Mouse (Mus musculus): ENCODE measurements at regions not wholly inside any gene's neighbourhood (a gene's known extent, or its start where the extent isn't known, plus 50 kb on each side); places are given as distances from the start of the nearest gene placed in this dataset.
A peak's percentile ranks its signal among the peaks of the same experiment; 100 is the strongest.

GRCm38 (mm10) chr5:125925856-125926497 is 394.4 kb downstream of the Tmem132b start:
- WGBS, result 68% methylated on average over 7 of the region's 7 CpGs
- no peak for DNase-seq
- Histone ChIP-seq H3K4me1 (ENCODE audit: control insufficient read depth, insufficient read depth, low read length) (no peaks in the 10 kb centered on the region), H3K4me3 (replicated peaks; ENCODE audit: extremely low read depth, low read depth, low read length) (no peak overlapping the region)
- no peak for TF ChIP-seq POLR2A (IDR thresholded peaks at IDR 0.05; ENCODE audit: borderline replicate concordance, extremely low read depth, low read depth, low read length)
- no peak for TF ChIP-seq CTCF (IDR thresholded peaks at IDR 0.05; ENCODE audit: insufficient read depth, low read length)

- WGBS, result 79% methylated on average over 4 of the region's 4 CpGs
- no peak for DNase-seq
- no peak overlapping the region for H3K4me3 ChIP-seq (replicated peaks; ENCODE audit: extremely low read depth, low read depth, low read length)
- TF ChIP-seq CTCF (IDR thresholded peaks at IDR 0.05; ENCODE audit: insufficient read depth, low read length) (no peak), POLR2A (IDR thresholded peaks at IDR 0.05; ENCODE audit: borderline replicate concordance, extremely low read depth, low read depth, low read length) (no peak)
- no peaks in the 10 kb centered on the region for H3K4me1 ChIP-seq (ENCODE audit: control insufficient read depth, insufficient read depth, low read length)
Measured at GRCm38 (mm10) chr5:125931502-125931901, 399.9 kb downstream of the Tmem132b start.

GRCm38 (mm10) chr5:125939416-125939815 is 407.8 kb downstream of the Tmem132b start:
- DNase-seq, result no peak
- 80% methylated on average over 3 of the region's 3 CpGs for WGBS
- H3K4me1 ChIP-seq (ENCODE audit: control insufficient read depth, insufficient read depth, low read length), result no peaks in the 10 kb centered on the region
- TF ChIP-seq CTCF (IDR thresholded peaks at IDR 0.05; ENCODE audit: insufficient read depth, low read length) (no peak), POLR2A (IDR thresholded peaks at IDR 0.05; ENCODE audit: borderline replicate concordance, extremely low read depth, low read depth, low read length) (no peak)
- H3K4me3 ChIP-seq (replicated peaks; ENCODE audit: extremely low read depth, low read depth, low read length), result no peak overlapping the region

- no peak overlapping the region for H3K4me3 ChIP-seq (replicated peaks; ENCODE audit: extremely low read depth, low read depth, low read length)
- no peak for TF ChIP-seq POLR2A (IDR thresholded peaks at IDR 0.05; ENCODE audit: borderline replicate concordance, extremely low read depth, low read depth, low read length)
- TF ChIP-seq CTCF (IDR thresholded peaks at IDR 0.05; ENCODE audit: insufficient read depth, low read length), result no peak
- no peaks in the 10 kb centered on the region for H3K4me1 ChIP-seq (ENCODE audit: control insufficient read depth, insufficient read depth, low read length)
- WGBS, result 81% methylated on average over 4 of the region's 4 CpGs
- DNase-seq, result no peak
Measured at GRCm38 (mm10) chr5:125946729-125947128, 415.2 kb downstream of the Tmem132b start.

GRCm38 (mm10) chr5:125951641-125952040 is 420.1 kb downstream of the Tmem132b start:
- 74% methylated on average over 6 of the region's 6 CpGs for WGBS
- DNase-seq, result no peak
- H3K4me3 ChIP-seq (replicated peaks; ENCODE audit: extremely low read depth, low read depth, low read length), result no peak overlapping the region
- no peaks in the 10 kb centered on the region for H3K4me1 ChIP-seq (ENCODE audit: control insufficient read depth, insufficient read depth, low read length)
- TF ChIP-seq POLR2A (IDR thresholded peaks at IDR 0.05; ENCODE audit: borderline replicate concordance, extremely low read depth, low read depth, low read length) (no peak), CTCF (IDR thresholded peaks at IDR 0.05; ENCODE audit: insufficient read depth, low read length) (no peak)

- Histone ChIP-seq H3K4me1 (ENCODE audit: control insufficient read depth, insufficient read depth, low read length) (no peaks in the 10 kb centered on the region), H3K4me3 (replicated peaks; ENCODE audit: extremely low read depth, low read depth, low read length) (no peak overlapping the region)
- 67% methylated on average over 8 of the region's 8 CpGs for WGBS
- peak; percentile 2 for DNase-seq
- peak; percentile 23; the same call in 1 of the 2 replicates for TF ChIP-seq CTCF (IDR thresholded peaks at IDR 0.05; ENCODE audit: insufficient read depth, low read length)
- no peak for TF ChIP-seq POLR2A (IDR thresholded peaks at IDR 0.05; ENCODE audit: borderline replicate concordance, extremely low read depth, low read depth, low read length)
Measured at GRCm38 (mm10) chr5:125964039-125964438, 432.5 kb downstream of the Tmem132b start.

GRCm38 (mm10) chr5:125968151-125968550 is 436.6 kb downstream of the Tmem132b start:
- Histone ChIP-seq H3K4me1 (ENCODE audit: control insufficient read depth, insufficient read depth, low read length) (no peaks in the 10 kb centered on the region), H3K4me3 (replicated peaks; ENCODE audit: extremely low read depth, low read depth, low read length) (no peak overlapping the region)
- no peak for DNase-seq
- WGBS, result 57% methylated on average over 4 of the region's 4 CpGs
- TF ChIP-seq POLR2A (IDR thresholded peaks at IDR 0.05; ENCODE audit: borderline replicate concordance, extremely low read depth, low read depth, low read length) (no peak), CTCF (IDR thresholded peaks at IDR 0.05; ENCODE audit: insufficient read depth, low read length) (no peak)

GRCm38 (mm10) chr5:125974035-125974434 is 442.5 kb downstream of the Tmem132b start:
- Histone ChIP-seq H3K4me3 (replicated peaks; ENCODE audit: extremely low read depth, low read depth, low read length) (no peak overlapping the region), H3K4me1 (ENCODE audit: control insufficient read depth, insufficient read depth, low read length) (no peaks in the 10 kb centered on the region)
- 64% methylated on average over 1 of the region's 1 CpGs for WGBS
- no peak for DNase-seq
- TF ChIP-seq POLR2A (IDR thresholded peaks at IDR 0.05; ENCODE audit: borderline replicate concordance, extremely low read depth, low read depth, low read length), result no peak
- no peak for TF ChIP-seq CTCF (IDR thresholded peaks at IDR 0.05; ENCODE audit: insufficient read depth, low read length)

- TF ChIP-seq CTCF (IDR thresholded peaks at IDR 0.05; ENCODE audit: insufficient read depth, low read length) (no peak), POLR2A (IDR thresholded peaks at IDR 0.05; ENCODE audit: borderline replicate concordance, extremely low read depth, low read depth, low read length) (no peak)
- no peaks in the 10 kb centered on the region for H3K4me1 ChIP-seq (ENCODE audit: control insufficient read depth, insufficient read depth, low read length)
- WGBS, result 85% methylated on average over 6 of the region's 6 CpGs
- no peak for DNase-seq
- H3K4me3 ChIP-seq (replicated peaks; ENCODE audit: extremely low read depth, low read depth, low read length), result no peak overlapping the region
Measured at GRCm38 (mm10) chr5:125979801-125980200, 448.2 kb downstream of the Tmem132b start.

GRCm38 (mm10) chr5:125985356-125985755 is 453.8 kb downstream of the Tmem132b start:
- Histone ChIP-seq H3K4me1 (ENCODE audit: control insufficient read depth, insufficient read depth, low read length) (no peaks in the 10 kb centered on the region), H3K4me3 (replicated peaks; ENCODE audit: extremely low read depth, low read depth, low read length) (no peak overlapping the region)
- TF ChIP-seq POLR2A (IDR thresholded peaks at IDR 0.05; ENCODE audit: borderline replicate concordance, extremely low read depth, low read depth, low read length), result no peak
- TF ChIP-seq CTCF (IDR thresholded peaks at IDR 0.05; ENCODE audit: insufficient read depth, low read length), result no peak
- no peak for DNase-seq
